Mouse (Mus musculus): ENCODE measurements at regions not wholly inside any gene's neighbourhood (a gene's known extent, or its start where the extent isn't known, plus 50 kb on each side); places are given as distances from the start of the nearest gene placed in this dataset.
"Not testable (repeated sequence)": the region's sequence is repeated elsewhere in the genome, so short reads cannot be mapped to it uniquely, and the experiment has no call there.

DNA sequence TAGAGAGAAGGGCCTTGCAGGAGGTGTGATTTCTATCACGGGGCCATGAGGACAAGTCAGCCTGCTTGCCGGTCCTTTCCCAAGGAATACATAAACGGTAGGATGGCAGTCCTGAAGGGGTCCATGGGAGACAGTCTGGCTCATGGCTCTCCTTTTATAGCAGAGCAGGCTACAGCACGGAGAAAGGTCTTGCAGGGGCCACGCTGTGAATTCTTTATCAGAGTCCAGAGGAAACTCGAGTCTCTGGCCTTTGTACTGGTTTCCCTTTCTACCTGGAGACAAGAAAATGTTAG, 1984.0 kb downstream of the 4930444P10Rik start:
- 29% methylated on average over 6 of the region's 6 CpGs for WGBS (ENCODE audit: insufficient replicate concordance)
- Histone ChIP-seq H3K4me1 (ENCODE audit: control insufficient read depth, insufficient read depth, low read length) (no peaks in the 10 kb centered on the region), H3K27me3 (ENCODE audit: control insufficient read depth, insufficient read depth, low read length) (no peaks in the 10 kb centered on the region), H3K9ac (ENCODE audit: low read depth, low read length) (no peak overlapping the region), H3K4me2 (no peak overlapping the region), H3K4me3 (ENCODE audit: low read depth, low read length) (no peak overlapping the region), H3K36me3 (ENCODE audit: control insufficient read depth, insufficient read depth, low read length) (no peaks in the 10 kb centered on the region), H3K9me3 (replicated peaks; ENCODE audit: control insufficient read depth, low read length) (no peaks in the 10 kb centered on the region), H3K27ac (ENCODE audit: low read depth, low read length) (no peak overlapping the region)
- no peak for ATAC-seq (replicated peaks; ENCODE audit: insufficient number of reproducible peaks, low FRiP score, low TSS enrichment)

DNA sequence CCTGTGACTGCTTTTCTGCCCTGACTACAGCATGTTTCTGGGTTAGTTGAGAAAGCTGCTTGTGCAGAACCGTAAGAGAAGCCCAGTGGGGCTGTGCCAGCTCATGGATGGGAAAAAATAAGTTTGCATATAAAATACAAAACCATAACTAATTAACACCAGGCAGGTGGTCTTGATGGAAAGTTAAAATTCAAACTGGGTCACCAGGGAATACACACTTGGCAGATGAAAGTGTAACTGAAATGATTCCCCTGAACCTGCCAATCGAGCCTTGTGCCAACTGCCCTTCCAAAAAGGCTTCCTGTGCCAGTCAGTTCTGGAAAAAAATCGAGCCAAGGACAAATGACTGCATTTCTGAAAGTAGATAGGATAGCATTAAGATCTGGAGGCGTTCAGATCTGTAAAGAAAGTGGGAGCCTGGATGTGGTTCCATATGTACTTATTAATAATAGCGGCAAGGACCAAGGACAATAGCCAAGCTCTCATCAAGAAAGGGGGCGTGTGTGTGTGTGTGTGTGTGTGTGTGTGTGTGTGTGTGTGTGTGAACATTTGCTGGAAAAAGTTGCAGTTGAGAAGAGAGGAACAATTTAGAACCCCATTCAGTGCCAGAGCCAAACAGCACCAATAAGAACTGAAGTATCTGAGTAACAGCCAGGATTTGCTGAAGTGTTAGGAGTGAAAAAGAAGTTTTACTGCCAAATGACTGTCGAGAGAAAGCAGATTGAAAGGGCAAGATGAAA, 1984.5 kb downstream of the 4930444P10Rik start:
- no peak for ATAC-seq (replicated peaks; ENCODE audit: insufficient number of reproducible peaks, low FRiP score, low TSS enrichment)
- H3K4me3 ChIP-seq (ENCODE audit: low read depth, low read length): no peak overlapping the region
- WGBS (ENCODE audit: insufficient replicate concordance): 73% methylated on average over 7 of the region's 7 CpGs

DNA sequence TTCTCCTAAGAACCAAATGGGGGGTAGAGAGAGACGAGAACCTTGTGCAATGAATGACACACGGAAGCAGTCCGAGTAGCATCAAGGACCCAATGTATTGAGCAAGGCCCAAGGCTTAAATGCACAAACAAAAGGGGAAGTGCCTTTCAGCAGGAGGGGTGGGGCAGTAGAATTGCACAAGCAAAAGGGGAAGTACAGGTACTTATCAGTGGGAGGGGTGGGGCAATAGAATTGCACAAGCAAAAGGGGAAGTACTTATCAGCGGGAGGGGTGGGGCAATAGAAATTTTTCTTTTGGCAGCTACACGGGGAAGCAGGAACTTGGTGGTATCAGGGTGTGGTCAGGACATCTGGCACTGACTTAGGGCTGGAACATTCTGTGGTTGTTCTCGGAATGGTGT, 1987.6 kb downstream of the 4930444P10Rik start:
- H3K4me2 ChIP-seq; H3K27ac ChIP-seq (ENCODE audit: low read depth, low read length); H3K27me3 ChIP-seq (ENCODE audit: control insufficient read depth, insufficient read depth, low read length); H3K9ac ChIP-seq (ENCODE audit: low read depth, low read length); H3K4me3 ChIP-seq (ENCODE audit: low read depth, low read length); H3K9me3 ChIP-seq (replicated peaks; ENCODE audit: control insufficient read depth, low read length); H3K36me3 ChIP-seq (ENCODE audit: control insufficient read depth, insufficient read depth, low read length); H3K4me1 ChIP-seq (ENCODE audit: control insufficient read depth, insufficient read depth, low read length); ATAC-seq (replicated peaks; ENCODE audit: insufficient number of reproducible peaks, low FRiP score, low TSS enrichment): not testable (repeated sequence)
- 80% methylated on average over 6 of the region's 6 CpGs for WGBS (ENCODE audit: insufficient replicate concordance)

More for the DNA sequence above, 1984.5 kb downstream of the 4930444P10Rik start:
- Histone ChIP-seq H3K9ac (ENCODE audit: low read depth, low read length) (no peak overlapping the region), H3K9me3 (replicated peaks; ENCODE audit: control insufficient read depth, low read length) (no peaks in the 10 kb centered on the region), H3K27me3 (ENCODE audit: control insufficient read depth, insufficient read depth, low read length) (no peaks in the 10 kb centered on the region), H3K36me3 (ENCODE audit: control insufficient read depth, insufficient read depth, low read length) (no peaks in the 10 kb centered on the region), H3K4me2 (no peak overlapping the region), H3K27ac (ENCODE audit: low read depth, low read length) (no peak overlapping the region), H3K4me1 (ENCODE audit: control insufficient read depth, insufficient read depth, low read length) (no peaks in the 10 kb centered on the region)

DNA sequence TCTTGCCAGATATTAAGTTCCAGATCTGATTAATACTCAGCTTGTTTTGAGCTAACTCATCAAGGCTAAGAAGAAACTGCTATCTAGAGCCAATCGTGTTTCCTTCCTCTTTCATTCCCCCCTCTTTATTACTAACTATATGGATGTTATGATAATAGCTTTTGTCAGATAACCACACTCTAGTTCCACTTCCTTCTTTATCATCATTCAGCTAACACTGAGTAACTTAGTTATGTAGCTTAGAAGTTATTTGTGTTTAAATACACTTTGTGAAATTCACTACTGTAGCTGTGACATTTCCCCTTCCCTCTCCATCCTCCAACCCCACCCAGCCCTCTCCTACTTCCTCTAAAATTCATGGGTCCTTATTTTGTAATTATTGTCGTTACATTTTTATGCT, 1988.6 kb downstream of the 4930444P10Rik start:
- WGBS (ENCODE audit: insufficient replicate concordance): 69% methylated on average over 2 of the region's 2 CpGs
- H3K4me2 ChIP-seq: no peak overlapping the region
- no peak overlapping the region for H3K9ac ChIP-seq (ENCODE audit: low read depth, low read length)
- ATAC-seq (replicated peaks; ENCODE audit: insufficient number of reproducible peaks, low FRiP score, low TSS enrichment): no peak
- peaks cover 5% of the 10 kb centered on the region; the same call in 1 of the 2 replicates for H3K4me1 ChIP-seq (ENCODE audit: control insufficient read depth, insufficient read depth, low read length)
- H3K27me3 ChIP-seq (ENCODE audit: control insufficient read depth, insufficient read depth, low read length): no peaks in the 10 kb centered on the region
- no peak overlapping the region for H3K4me3 ChIP-seq (ENCODE audit: low read depth, low read length)
- H3K36me3 ChIP-seq (ENCODE audit: control insufficient read depth, insufficient read depth, low read length): no peaks in the 10 kb centered on the region
- no peak overlapping the region for H3K27ac ChIP-seq (ENCODE audit: low read depth, low read length)
- H3K9me3 ChIP-seq (replicated peaks; ENCODE audit: control insufficient read depth, low read length): no peaks in the 10 kb centered on the region

DNA sequence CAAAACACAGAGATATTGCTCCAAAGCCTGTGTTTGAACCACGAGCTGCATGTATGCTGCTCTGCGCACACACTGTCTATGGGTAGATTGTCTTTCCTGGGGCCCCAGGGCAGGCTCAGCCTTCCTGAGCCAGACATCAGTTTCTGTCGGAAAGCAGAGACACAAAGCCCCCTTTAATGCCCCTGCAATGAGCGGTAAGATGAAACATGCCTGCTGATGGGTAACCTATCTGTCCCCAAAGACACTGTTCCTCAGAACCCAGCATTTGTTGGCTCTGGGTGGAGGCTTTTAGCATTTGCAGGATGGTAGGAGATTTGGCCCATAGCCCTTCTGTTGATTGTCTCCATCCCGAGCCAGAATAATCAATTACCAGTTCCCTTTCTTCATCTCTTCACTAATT, 1994.1 kb downstream of the 4930444P10Rik start:
- Histone ChIP-seq H3K9ac (ENCODE audit: low read depth, low read length) (no peak overlapping the region), H3K4me1 (ENCODE audit: control insufficient read depth, insufficient read depth, low read length) (peaks cover 5% of the 10 kb centered on the region; the same call in 1 of the 2 replicates), H3K27ac (ENCODE audit: low read depth, low read length) (no peak overlapping the region), H3K9me3 (replicated peaks; ENCODE audit: control insufficient read depth, low read length) (no peaks in the 10 kb centered on the region), H3K4me3 (ENCODE audit: low read depth, low read length) (no peak overlapping the region), H3K27me3 (ENCODE audit: control insufficient read depth, insufficient read depth, low read length) (no peaks in the 10 kb centered on the region; the same call in 1 of the 2 replicates), H3K4me2 (no peak overlapping the region), H3K36me3 (ENCODE audit: control insufficient read depth, insufficient read depth, low read length) (no peaks in the 10 kb centered on the region)
- no peak for ATAC-seq (replicated peaks; ENCODE audit: insufficient number of reproducible peaks, low FRiP score, low TSS enrichment)
- WGBS (ENCODE audit: insufficient replicate concordance): 69% methylated on average over 5 of the region's 5 CpGs

GRCm38 (mm10) chr1:14097567-14098228, 1995.4 kb downstream of the 4930444P10Rik start:
- WGBS (ENCODE audit: insufficient replicate concordance): 34% methylated on average over 5 of the region's 5 CpGs
- ATAC-seq (replicated peaks; ENCODE audit: insufficient number of reproducible peaks, low FRiP score, low TSS enrichment): no peak
- no peak overlapping the region for H3K4me3 ChIP-seq (ENCODE audit: low read depth, low read length)
- no peak overlapping the region for H3K9ac ChIP-seq (ENCODE audit: low read depth, low read length)
- H3K9me3 ChIP-seq (replicated peaks; ENCODE audit: control insufficient read depth, low read length): no peaks in the 10 kb centered on the region
- H3K27me3 ChIP-seq (ENCODE audit: control insufficient read depth, insufficient read depth, low read length): no peaks in the 10 kb centered on the region; the same call in 1 of the 2 replicates
- H3K27ac ChIP-seq (ENCODE audit: low read depth, low read length): no peak overlapping the region
- no peak overlapping the region for H3K4me2 ChIP-seq
- peaks cover 5% of the 10 kb centered on the region; the same call in 1 of the 2 replicates for H3K4me1 ChIP-seq (ENCODE audit: control insufficient read depth, insufficient read depth, low read length)
- no peaks in the 10 kb centered on the region for H3K36me3 ChIP-seq (ENCODE audit: control insufficient read depth, insufficient read depth, low read length)

GRCm38 (mm10) chr1:14064856-14065255, 2028.3 kb downstream of the 4930444P10Rik start:
- no peak overlapping the region for H3K4me2 ChIP-seq
- no peak for ATAC-seq (replicated peaks; ENCODE audit: insufficient number of reproducible peaks, low FRiP score, low TSS enrichment)
- H3K9me3 ChIP-seq (replicated peaks; ENCODE audit: control insufficient read depth, low read length): peaks cover 3% of the 10 kb centered on the region; the same call in 1 of the 2 replicates
- no peak overlapping the region for H3K9ac ChIP-seq (ENCODE audit: low read depth, low read length)
- no peaks in the 10 kb centered on the region for H3K36me3 ChIP-seq (ENCODE audit: control insufficient read depth, insufficient read depth, low read length)
- no peaks in the 10 kb centered on the region for H3K4me1 ChIP-seq (ENCODE audit: control insufficient read depth, insufficient read depth, low read length)
- H3K4me3 ChIP-seq (ENCODE audit: low read depth, low read length): no peak overlapping the region
- H3K27me3 ChIP-seq (ENCODE audit: control insufficient read depth, insufficient read depth, low read length): no peaks in the 10 kb centered on the region
- no peak overlapping the region for H3K27ac ChIP-seq (ENCODE audit: low read depth, low read length)
- WGBS (ENCODE audit: insufficient replicate concordance): 80% methylated on average over 3 of the region's 3 CpGs

DNA sequence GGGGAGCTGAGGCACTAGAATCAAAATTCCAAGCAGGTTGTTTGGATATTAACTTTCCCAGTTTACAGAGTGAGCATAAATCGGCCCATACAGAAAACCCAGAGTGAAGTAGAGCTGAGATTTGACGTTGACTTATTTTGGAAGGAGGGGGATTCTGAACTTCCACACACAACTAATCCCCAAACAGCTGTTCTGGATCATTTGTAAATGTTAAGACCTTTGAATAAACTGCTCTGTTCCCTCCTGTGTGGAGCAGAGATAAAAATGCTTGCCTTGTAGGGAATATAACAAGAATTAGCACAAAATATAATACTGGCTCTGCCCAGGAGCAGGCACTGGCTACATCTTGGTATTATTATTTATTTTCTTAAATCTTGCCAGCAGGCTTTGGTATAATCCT, 2057.0 kb downstream of the 4930444P10Rik start:
- H3K4me1 ChIP-seq (ENCODE audit: control insufficient read depth, insufficient read depth, low read length): no peaks in the 10 kb centered on the region

DNA sequence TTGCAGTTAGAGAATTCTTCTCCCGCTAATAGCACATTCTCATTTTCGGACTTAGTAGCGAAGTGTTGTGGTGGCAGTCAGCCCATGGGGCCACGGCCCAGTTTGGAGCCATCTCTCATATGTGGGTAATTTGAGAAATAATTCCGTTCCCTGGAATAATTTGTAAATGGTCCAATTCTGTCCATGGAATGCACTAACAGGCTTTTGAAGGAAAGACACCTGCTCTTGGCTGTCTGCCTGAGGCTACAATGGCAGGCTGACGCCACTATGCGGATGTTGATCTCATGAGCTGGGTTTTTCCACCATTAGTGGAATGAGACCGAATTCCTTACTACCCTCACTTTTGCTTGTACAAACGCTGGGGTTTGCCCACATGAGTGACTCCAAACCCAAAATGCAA, 2081.6 kb downstream of the 4930444P10Rik start:
- no peak overlapping the region for H3K9ac ChIP-seq (ENCODE audit: low read depth, low read length)
- H3K4me2 ChIP-seq: no peak overlapping the region
- 87% methylated on average over 9 of the region's 9 CpGs for WGBS (ENCODE audit: insufficient replicate concordance)
- H3K9me3 ChIP-seq (replicated peaks; ENCODE audit: control insufficient read depth, low read length): no peaks in the 10 kb centered on the region
- no peak overlapping the region for H3K4me3 ChIP-seq (ENCODE audit: low read depth, low read length)
- H3K27ac ChIP-seq (ENCODE audit: low read depth, low read length): no peak overlapping the region
- H3K36me3 ChIP-seq (ENCODE audit: control insufficient read depth, insufficient read depth, low read length): no peaks in the 10 kb centered on the region
- H3K27me3 ChIP-seq (ENCODE audit: control insufficient read depth, insufficient read depth, low read length): no peaks in the 10 kb centered on the region
- H3K4me1 ChIP-seq (ENCODE audit: control insufficient read depth, insufficient read depth, low read length): no peaks in the 10 kb centered on the region
- no peak for ATAC-seq (replicated peaks; ENCODE audit: insufficient number of reproducible peaks, low FRiP score, low TSS enrichment)

More for the DNA sequence above, 2057.0 kb downstream of the 4930444P10Rik start:
- no peak overlapping the region for H3K27ac ChIP-seq (ENCODE audit: low read depth, low read length)
- no peaks in the 10 kb centered on the region for H3K36me3 ChIP-seq (ENCODE audit: control insufficient read depth, insufficient read depth, low read length)
- H3K9ac ChIP-seq (ENCODE audit: low read depth, low read length): no peak overlapping the region
- no peaks in the 10 kb centered on the region for H3K9me3 ChIP-seq (replicated peaks; ENCODE audit: control insufficient read depth, low read length)
- 55% methylated on average over 2 of the region's 2 CpGs for WGBS (ENCODE audit: insufficient replicate concordance)
- no peak for ATAC-seq (replicated peaks; ENCODE audit: insufficient number of reproducible peaks, low FRiP score, low TSS enrichment)
- no peaks in the 10 kb centered on the region for H3K27me3 ChIP-seq (ENCODE audit: control insufficient read depth, insufficient read depth, low read length)
- H3K4me2 ChIP-seq: no peak overlapping the region
- H3K4me3 ChIP-seq (ENCODE audit: low read depth, low read length): no peak overlapping the region
